Mouse (Mus musculus): ENCODE measurements around the gene Arhgap15. TPM values are rescaled to one million over a fixed set of nuclear protein-coding genes. Genes with fewer than 3 reads are reported as not detected.
A peak's percentile ranks its signal among the peaks of the same experiment; 100 is the strongest.

Arhgap15 gene
- polyA plus RNA-seq, 1 experiment from 2014 or later, result 1.4 TPM

- Histone ChIP-seq H3K27me3 (no peaks in the 10 kb centered on the region), H3K36me3 (no peaks in the 10 kb centered on the region), H3K27ac (no peak overlapping the region), H3K9me3 (replicated peaks) (no peaks in the 10 kb centered on the region), H3K4me2 (no peak overlapping the region), H3K4me1 (replicated peaks) (0 out of 2 replicates have a peak, but pooled peaks cover 2% of the 10 kb centered on the region), H3K4me3 (no peak overlapping the region), H3K9ac (no peak overlapping the region)
- 62% methylated on average over 7 of the region's 7 CpGs for WGBS
- no peak for ATAC-seq (replicated peaks; ENCODE audit: insufficient number of reproducible peaks, insufficient read depth, low FRiP score, low read depth)
Observed at GRCm38 (mm10) chr2:44146124-44146981, 397.7 kb downstream of the Arhgap15 start.

- H3K27me3 ChIP-seq, result no peaks in the 10 kb centered on the region
- ATAC-seq (replicated peaks; ENCODE audit: insufficient number of reproducible peaks, insufficient read depth, low FRiP score, low read depth), result no peak
- H3K27ac ChIP-seq, result no peak overlapping the region; the same call in 1 of the 2 replicates
- H3K9ac ChIP-seq, result no peak overlapping the region
- H3K36me3 ChIP-seq, result no peaks in the 10 kb centered on the region
- H3K9me3 ChIP-seq (replicated peaks), result no peaks in the 10 kb centered on the region
- H3K4me2 ChIP-seq, result no peak overlapping the region
- 0 out of 2 replicates have a peak, but pooled peaks cover 2% of the 10 kb centered on the region for H3K4me1 ChIP-seq (replicated peaks)
- 57% methylated on average over 5 of the region's 5 CpGs for WGBS
- no peak overlapping the region for H3K4me3 ChIP-seq
Observed at GRCm38 (mm10) chr2:44147486-44147885, 398.9 kb downstream of the Arhgap15 start.

- H3K36me3 ChIP-seq, result no peaks in the 10 kb centered on the region
- H3K27ac ChIP-seq, result peak overlapping the region; percentile 42; the same call in 1 of the 2 replicates
- no peak overlapping the region for H3K4me3 ChIP-seq
- ATAC-seq (replicated peaks; ENCODE audit: insufficient number of reproducible peaks, insufficient read depth, low FRiP score, low read depth), result no peak
- no peaks in the 10 kb centered on the region for H3K27me3 ChIP-seq
- H3K9me3 ChIP-seq (replicated peaks), result no peaks in the 10 kb centered on the region
- H3K9ac ChIP-seq, result no peak overlapping the region
- H3K4me1 ChIP-seq (replicated peaks), result 0 out of 2 replicates have a peak, but pooled peaks cover 2% of the 10 kb centered on the region
- 55% methylated on average over 7 of the region's 7 CpGs for WGBS
- H3K4me2 ChIP-seq, result no peak overlapping the region
Observed at GRCm38 (mm10) chr2:44147971-44148370, 399.3 kb downstream of the Arhgap15 start.

- ATAC-seq (replicated peaks; ENCODE audit: insufficient number of reproducible peaks, insufficient read depth, low FRiP score, low read depth), result no peak
- WGBS, result 61% methylated on average over 7 of the region's 7 CpGs
- H3K4me3 ChIP-seq, result no peak overlapping the region
Observed at GRCm38 (mm10) chr2:44148550-44149100, 400.0 kb downstream of the Arhgap15 start.

GRCm38 (mm10) chr2:44152301-44152700, 403.7 kb downstream of the Arhgap15 start:
- Histone ChIP-seq H3K27ac (no peak overlapping the region), H3K36me3 (no peaks in the 10 kb centered on the region), H3K27me3 (no peaks in the 10 kb centered on the region), H3K4me3 (no peak overlapping the region), H3K9ac (no peak overlapping the region), H3K9me3 (replicated peaks) (no peaks in the 10 kb centered on the region), H3K4me1 (replicated peaks) (0 out of 2 replicates have a peak, but pooled peaks cover 2% of the 10 kb centered on the region), H3K4me2 (no peak overlapping the region)
- 60% methylated on average over 1 of the region's 1 CpGs for WGBS
- no peak for ATAC-seq (replicated peaks; ENCODE audit: insufficient number of reproducible peaks, insufficient read depth, low FRiP score, low read depth)

More at GRCm38 (mm10) chr2:44148550-44149100, 400.0 kb downstream of the Arhgap15 start:
- no peaks in the 10 kb centered on the region for H3K27me3 ChIP-seq
- H3K36me3 ChIP-seq, result no peaks in the 10 kb centered on the region
- no peak overlapping the region for H3K4me2 ChIP-seq
- 0 out of 2 replicates have a peak, but pooled peaks cover 2% of the 10 kb centered on the region for H3K4me1 ChIP-seq (replicated peaks)
- H3K27ac ChIP-seq, result 0 out of 2 replicates have a peak overlapping the region, but pooled peaks have one; percentile 42
- no peak overlapping the region for H3K9ac ChIP-seq
- H3K9me3 ChIP-seq (replicated peaks), result no peaks in the 10 kb centered on the region

- H3K9ac ChIP-seq, result no peak overlapping the region
- H3K4me2 ChIP-seq, result no peak overlapping the region
- no peaks in the 10 kb centered on the region for H3K36me3 ChIP-seq
- no peak overlapping the region for H3K4me3 ChIP-seq
- no peak overlapping the region for H3K27ac ChIP-seq
- ATAC-seq (replicated peaks; ENCODE audit: insufficient number of reproducible peaks, insufficient read depth, low FRiP score, low read depth), result no peak
- H3K9me3 ChIP-seq (replicated peaks), result no peaks in the 10 kb centered on the region
- no peaks in the 10 kb centered on the region for H3K27me3 ChIP-seq
- no peaks in the 10 kb centered on the region for H3K4me1 ChIP-seq (replicated peaks)
- WGBS, result 57% methylated on average over 4 of the region's 4 CpGs
Observed at GRCm38 (mm10) chr2:44160358-44160757, 411.7 kb downstream of the Arhgap15 start.

- Histone ChIP-seq H3K4me2 (no peak overlapping the region), H3K4me1 (replicated peaks) (no peaks in the 10 kb centered on the region), H3K9ac (no peak overlapping the region), H3K27ac (no peak overlapping the region), H3K27me3 (no peaks in the 10 kb centered on the region), H3K4me3 (no peak overlapping the region), H3K9me3 (replicated peaks) (no peaks in the 10 kb centered on the region), H3K36me3 (no peaks in the 10 kb centered on the region)
- ATAC-seq (replicated peaks; ENCODE audit: insufficient number of reproducible peaks, insufficient read depth, low FRiP score, low read depth), result no peak
- WGBS, result 59% methylated on average over 3 of the region's 3 CpGs
Observed at GRCm38 (mm10) chr2:44165789-44166188, 417.2 kb downstream of the Arhgap15 start.

- 71% methylated on average over 4 of the region's 4 CpGs for WGBS
- no peak for ATAC-seq (replicated peaks; ENCODE audit: insufficient number of reproducible peaks, insufficient read depth, low FRiP score, low read depth)
Observed at GRCm38 (mm10) chr2:44166716-44167115, 418.1 kb downstream of the Arhgap15 start.

GRCm38 (mm10) chr2:44184476-44184875, 435.9 kb downstream of the Arhgap15 start:
- Histone ChIP-seq H3K4me2 (no peak overlapping the region), H3K27ac (no peak overlapping the region), H3K4me3 (no peak overlapping the region), H3K27me3 (no peaks in the 10 kb centered on the region), H3K36me3 (no peaks in the 10 kb centered on the region), H3K9ac (no peak overlapping the region), H3K9me3 (replicated peaks) (no peaks in the 10 kb centered on the region), H3K4me1 (replicated peaks) (no peaks in the 10 kb centered on the region)
- 55% methylated on average over 10 of the region's 10 CpGs for whole genome bisulfite sequencing
- no peak for ATAC-seq (replicated peaks; ENCODE audit: insufficient number of reproducible peaks, insufficient read depth, low FRiP score, low read depth)

More at GRCm38 (mm10) chr2:44166716-44167115, 418.1 kb downstream of the Arhgap15 start:
- H3K4me1 ChIP-seq (replicated peaks), result no peaks in the 10 kb centered on the region
- H3K9ac ChIP-seq, result no peak overlapping the region
- no peak overlapping the region for H3K4me2 ChIP-seq
- H3K4me3 ChIP-seq, result no peak overlapping the region
- H3K36me3 ChIP-seq, result no peaks in the 10 kb centered on the region
- no peak overlapping the region for H3K27ac ChIP-seq
- no peaks in the 10 kb centered on the region for H3K27me3 ChIP-seq
- no peaks in the 10 kb centered on the region for H3K9me3 ChIP-seq (replicated peaks)

GRCm38 (mm10) chr2:44190749-44191148, 442.1 kb downstream of the Arhgap15 start:
- H3K4me2 ChIP-seq, result no peak overlapping the region
- no peaks in the 10 kb centered on the region for H3K9me3 ChIP-seq (replicated peaks)
- H3K36me3 ChIP-seq, result no peaks in the 10 kb centered on the region
- no peaks in the 10 kb centered on the region for H3K27me3 ChIP-seq
- ATAC-seq (replicated peaks; ENCODE audit: insufficient number of reproducible peaks, insufficient read depth, low FRiP score, low read depth), result no peak
- WGBS, result 79% methylated on average over 9 of the region's 9 CpGs
- H3K4me1 ChIP-seq (replicated peaks), result no peaks in the 10 kb centered on the region
- no peak overlapping the region for H3K27ac ChIP-seq
- H3K9ac ChIP-seq, result no peak overlapping the region
- H3K4me3 ChIP-seq, result no peak overlapping the region

- Histone ChIP-seq H3K4me1 (replicated peaks) (no peaks in the 10 kb centered on the region), H3K27ac (no peak overlapping the region), H3K4me3 (no peak overlapping the region), H3K36me3 (no peaks in the 10 kb centered on the region), H3K4me2 (no peak overlapping the region), H3K9me3 (replicated peaks) (no peaks in the 10 kb centered on the region), H3K27me3 (no peaks in the 10 kb centered on the region), H3K9ac (no peak overlapping the region)
- 64% methylated on average over 3 of the region's 3 CpGs for WGBS
- no peak for ATAC-seq (replicated peaks; ENCODE audit: insufficient number of reproducible peaks, insufficient read depth, low FRiP score, low read depth)
Observed at GRCm38 (mm10) chr2:44192058-44192457, 443.4 kb downstream of the Arhgap15 start.

All from heart, embryonic 15.5 days (tissue).